Mouse (Mus musculus) left cerebral cortex, adult 18-20 months (tissue): ENCODE measurements around the gene Ankrd34c. TPM values are rescaled to one million over a fixed set of nuclear protein-coding genes. Genes with fewer than 3 reads are reported as not detected.

Experiments
- DNase-seq, 2 experiments: peaks; one replicate each; pipeline ENCODE4 v3.0.0; 2021 to 2022; ENCODE audit warnings: low spot score in 2 of 2, mixed read lengths in 1 of 2
- long read RNA-seq, 2 experiments: library from polyadenylated mRNA; stranded (forward); transcript quantifications; one replicate each; pipeline ENCODE4 v2.0.0; 2021
- total RNA-seq, 2 experiments: library from RNA; stranded (reverse); gene quantifications; 2 replicates each; pipeline ENCODE4 v1.2.3; 2021

Ankrd34c gene
- total RNA-seq: 10 to 100 TPM in 1 of 2 experiments, 1 to 10 TPM in 1; 9.1 to 12.3 TPM
- long read RNA-seq, experiment 1, full-length matches to known transcripts: 4 of 4 reads
- long read RNA-seq, experiment 1, partial matches to known transcripts: 0 of 4 reads
- long read RNA-seq, experiment 1, other reads (novel, unspliced or antisense): 0 of 4 reads
- long read RNA-seq, experiment 2, partial matches to known transcripts: 0 of 4 reads
- long read RNA-seq, experiment 2, other reads (novel, unspliced or antisense): 3 of 4 reads

GRCm38 (mm10) chr9:89738295-89738694, at the start of gene Ankrd34c:
Gene Ankrd34c (minus strand): TSS chr9:89738475.
- DNase-seq: peak; percentile 67 to 74

GRCm38 (mm10) chr9:89787532-89787931, 49.3 kb upstream of the Ankrd34c start:
- no peak for DNase-seq

GRCm38 (mm10) chr9:89781395-89781927, 43.2 kb upstream of the Ankrd34c start:
- DNase-seq: no peak

- DNase-seq: no peak
Measured at GRCm38 (mm10) chr9:89779237-89779636, 41.0 kb upstream of the Ankrd34c start.

GRCm38 (mm10) chr9:89771153-89771552, 32.9 kb upstream of the Ankrd34c start:
- DNase-seq: peak in 1 of 2 experiments; percentile 20

GRCm38 (mm10) chr9:89762017-89762416, 23.7 kb upstream of the Ankrd34c start:
- DNase-seq: no peak

GRCm38 (mm10) chr9:89758569-89758968, 20.3 kb upstream of the Ankrd34c start:
- no peak for DNase-seq

- DNase-seq: no peak
Measured at GRCm38 (mm10) chr9:89758139-89758538, 19.9 kb upstream of the Ankrd34c start.

- DNase-seq: peak in 1 of 2 experiments; percentile 36
Measured at GRCm38 (mm10) chr9:89757571-89757970, 19.3 kb upstream of the Ankrd34c start.

GRCm38 (mm10) chr9:89740041-89740440, 1.8 kb upstream of the Ankrd34c start:
- no peak for DNase-seq

- DNase-seq: peak in 1 of 2 experiments; percentile 19
Measured at GRCm38 (mm10) chr9:89737888-89738287, 387 bp downstream of the Ankrd34c start.

- peak; percentile 22 to 26 for DNase-seq
Measured at GRCm38 (mm10) chr9:89736932-89737705, 1.2 kb downstream of the Ankrd34c start.

- DNase-seq: no peak
Measured at GRCm38 (mm10) chr9:89706906-89707305, 31.4 kb downstream of the Ankrd34c start.

GRCm38 (mm10) chr9:89705197-89705533, 33.1 kb downstream of the Ankrd34c start:
- no peak for DNase-seq

GRCm38 (mm10) chr9:89704265-89705196, 33.7 kb downstream of the Ankrd34c start, which contains the start of gene Tmed3:
Gene Tmed3 (minus strand): TSS chr9:89705068.
- peak; percentile 88 to 95 for DNase-seq

GRCm38 (mm10) chr9:89700910-89701457, 37.3 kb downstream of the Ankrd34c start:
- no peak for DNase-seq

- no peak for DNase-seq
Measured at GRCm38 (mm10) chr9:89695143-89695542, 43.1 kb downstream of the Ankrd34c start.

- DNase-seq: no peak
Measured at GRCm38 (mm10) chr9:89693670-89694069, 44.6 kb downstream of the Ankrd34c start.

GRCm38 (mm10) chr9:89689179-89689578, 49.1 kb downstream of the Ankrd34c start:
- DNase-seq: no peak

- no peak for DNase-seq
Measured at GRCm38 (mm10) chr9:89687503-89688226, 50.6 kb downstream of the Ankrd34c start.
